ENCODE assay signal across 9 mouse cellular contexts in genomic region chr3:101597317-101598096, GRCm38 (mm10). TPM values are rescaled to one million over a fixed set of nuclear protein-coding genes. Genes with fewer than 3 reads are reported as not detected.
DNase-seq lines count a peak whose midpoint lies in the region; ATAC-seq and TF ChIP-seq lines count a peak whose summit lies in the region.
"Had no signal": no experiment of that assay in that cellular context is flagged by ENCODE, and none has a peak within 500 bp of the region (broad histone marks: within the 10 kb centered on the region; RNA-seq: fewer than 3 reads in every experiment).

No protein-coding gene starts in this region.

- no peak for TF ChIP-seq CTCF in forebrain, postnatal 0 days (IDR thresholded peaks at IDR 0.05; ENCODE audit: low read depth)

- H3K9me3 ChIP-seq in forebrain, embryonic 12.5 days: no peaks in the 10 kb centered on the region
- H3K9me3 ChIP-seq in forebrain, postnatal 0 days (ENCODE audit: low read length): no peaks in the 10 kb centered on the region
- no peaks in the 10 kb centered on the region for H3K9me3 ChIP-seq in liver, embryonic 13.5 days (replicated peaks)

- 33% methylated on average over 10 of the region's 10 CpGs for WGBS in forebrain, embryonic 12.5 days
- 40% methylated on average over 10 of the region's 10 CpGs for WGBS in forebrain, postnatal 0 days
- 37% methylated on average over 10 of the region's 10 CpGs for WGBS in liver, embryonic 13.5 days (ENCODE audit: insufficient replicate concordance)

- no peaks in the 10 kb centered on the region for H3K27me3 ChIP-seq in forebrain, embryonic 12.5 days
- H3K27me3 ChIP-seq in forebrain, postnatal 0 days (ENCODE audit: insufficient read depth, low read length): no peaks in the 10 kb centered on the region
- no peaks in the 10 kb centered on the region for H3K27me3 ChIP-seq in liver, embryonic 13.5 days

- no peak overlapping the region for H3K4me2 ChIP-seq in forebrain, embryonic 12.5 days
- no peak overlapping the region for H3K4me2 ChIP-seq in forebrain, postnatal 0 days (ENCODE audit: low read depth)
- no peak overlapping the region for H3K4me2 ChIP-seq in liver, embryonic 13.5 days

- peaks cover 21% of the 10 kb centered on the region for H3K36me3 ChIP-seq in forebrain, embryonic 12.5 days (replicated peaks)
- H3K36me3 ChIP-seq in forebrain, postnatal 0 days (ENCODE audit: insufficient read depth): peaks cover 24% of the 10 kb centered on the region
- H3K36me3 ChIP-seq in liver, embryonic 13.5 days: peaks cover 30% of the 10 kb centered on the region

- H3K9ac ChIP-seq in forebrain, embryonic 12.5 days: 0 out of 2 replicates have a peak overlapping the region, but pooled peaks have one; percentile 29
- H3K9ac ChIP-seq in forebrain, postnatal 0 days: no peak overlapping the region
- peak overlapping the region; percentile 17; the same call in 1 of the 2 replicates for H3K9ac ChIP-seq in liver, embryonic 13.5 days

- no peak overlapping the region for H3K4me3 ChIP-seq in forebrain, embryonic 12.5 days (replicated peaks)
- H3K4me3 ChIP-seq in forebrain, postnatal 0 days (ENCODE audit: low read depth, low read length): no peak overlapping the region
- no peak overlapping the region for H3K4me3 ChIP-seq in liver, embryonic 13.5 days (replicated peaks)

- no peak for ATAC-seq in forebrain, embryonic 12.5 days (ENCODE audit: low FRiP score)
- ATAC-seq in forebrain, postnatal 0 days: no peak
- no peak for ATAC-seq in liver, embryonic 13.5 days (ENCODE audit: low read depth)
- peak; percentile 54 for ATAC-seq in granulocyte monocyte progenitor cell, adult 5-6 weeks (replicated peaks; ENCODE audit: poor library complexity, severe bottlenecking)
- no peak for ATAC-seq in frontal cortex, adult (ENCODE audit: low TSS enrichment)

- H3K4me1 ChIP-seq in forebrain, embryonic 12.5 days: peaks cover 78% of the 10 kb centered on the region
- H3K4me1 ChIP-seq in forebrain, postnatal 0 days (ENCODE audit: insufficient read depth): peaks cover 42% of the 10 kb centered on the region
- H3K4me1 ChIP-seq in liver, embryonic 13.5 days (replicated peaks): peaks cover 67% of the 10 kb centered on the region

- no peak for DNase-seq in forebrain, postnatal 0 days
- DNase-seq in liver, embryonic 13.5 days: no peak
- DNase-seq in liver: no peak
- DNase-seq in monocyte, adult 2 months (ENCODE audit: low read depth in 1 of 2, low spot score in 2 of 2): peak; percentile 12 to 46
- no peak for DNase-seq in right cerebral cortex, postnatal 36 days (ENCODE audit: low spot score in 2 of 2)
- DNase-seq: thymus, postnatal 14 days had no signal

- no peak overlapping the region; the same call in 1 of the 2 replicates for H3K27ac ChIP-seq in forebrain, embryonic 12.5 days
- H3K27ac ChIP-seq in forebrain, postnatal 0 days (ENCODE audit: low read depth, low read length): no peak overlapping the region
- H3K27ac ChIP-seq in liver, embryonic 13.5 days: no peak overlapping the region

RNA-seq across cellular contexts. Expression of gene Atp1a1, which starts 7.0 kb away (rescaled TPM):
- polyA plus RNA-seq in forebrain, embryonic 12.5 days (2016; fragmentation: Nextera tagmentation; extraction: Ambion mirVana): 45.0 and 51.5 TPM in 2 replicates
- total RNA-seq in forebrain, postnatal 0 days (2014; rRNA removed): 160 and 199 TPM in 2 replicates
- 50.2 and 53.7 TPM in 2 replicates for polyA plus RNA-seq in forebrain, postnatal 0 days (2015; fragmentation: Nextera tagmentation; extraction: Ambion mirVana)
- polyA plus RNA-seq in liver, embryonic 13.5 days (2015; fragmentation: Nextera tagmentation; extraction: Ambion mirVana): 40.1 and 46.8 TPM in 2 replicates
- total RNA-seq in granulocyte monocyte progenitor cell, adult 5-6 weeks (2014; fragmentation: Nextera tagmentation): 82.1 and 82.6 TPM in 2 replicates
- total RNA-seq in granulocyte monocyte progenitor cell, adult 5-6 weeks (2017): 118 and 122 TPM in 2 replicates

Comparison
In these comparisons a context has a peak if more than half of its experiments do, and no peak if none do; other contexts are left out.
1. DNase-seq: peak in monocyte, adult 2 months (2 of 2); none in forebrain, postnatal 0 days (single experiment), liver, embryonic 13.5 days (single experiment), liver (single experiment) and right cerebral cortex, postnatal 36 days (0 of 2).